Mouse (Mus musculus) hematopoietic stem cell, adult 5-6 weeks (primary cell): ENCODE results near the gene Dnah2. TPM values are rescaled to one million over a fixed set of nuclear protein-coding genes. Genes with fewer than 3 reads are reported as not detected.
A peak's percentile ranks its signal among the peaks of the same experiment; 100 is the strongest.

ENCODE experiments used
- ATAC-seq, 2 experiments: fragments of 125-278 bp in 1 of 2; replicated peaks in 1 of 2; 2 replicates each; pipeline ENCODE4 v1.8.0; 2016 to 2017; ENCODE audit warnings: inconsistent platforms in 2 of 2, mild to moderate bottlenecking in 2 of 2, moderate number of reproducible peaks in 2 of 2, low read depth in 1 of 2, moderate TSS enrichment in 1 of 2; ENCODE audit not compliant: low FRiP score in 2 of 2, poor library complexity in 2 of 2, severe bottlenecking in 2 of 2, insufficient read depth in 1 of 2, low TSS enrichment in 1 of 2
- total RNA-seq: library from RNA; stranded (forward); fragments of 172-1452, 232-1000 nt; gene quantifications from 2 replicates; pipeline ENCODE4 v1.2.3, GENCODE M21; 2017

The Dnah2 gene
- total RNA-seq, 1 experiment from 2014 or later, result not detected

GRCm38 (mm10) chr11:69578301-69578700 is 29.4 kb upstream of the Dnah2 start:
- ATAC-seq, result no peak

GRCm38 (mm10) chr11:69576307-69576706 is 27.4 kb upstream of the Dnah2 start:
- ATAC-seq, result no peak

GRCm38 (mm10) chr11:69575220-69575619 is 26.3 kb upstream of the Dnah2 start:
- 0 out of 4 replicates have a peak, but pooled peaks of 1 of the 2 experiments have one; percentile 22 for ATAC-seq

- ATAC-seq, result no peak
These were observed 16.2 kb upstream of the Dnah2 start for GRCm38 (mm10) chr11:69565131-69565530.

- ATAC-seq, result no peak
These were observed 15.5 kb upstream of the Dnah2 start for GRCm38 (mm10) chr11:69564391-69564790.

DNA sequence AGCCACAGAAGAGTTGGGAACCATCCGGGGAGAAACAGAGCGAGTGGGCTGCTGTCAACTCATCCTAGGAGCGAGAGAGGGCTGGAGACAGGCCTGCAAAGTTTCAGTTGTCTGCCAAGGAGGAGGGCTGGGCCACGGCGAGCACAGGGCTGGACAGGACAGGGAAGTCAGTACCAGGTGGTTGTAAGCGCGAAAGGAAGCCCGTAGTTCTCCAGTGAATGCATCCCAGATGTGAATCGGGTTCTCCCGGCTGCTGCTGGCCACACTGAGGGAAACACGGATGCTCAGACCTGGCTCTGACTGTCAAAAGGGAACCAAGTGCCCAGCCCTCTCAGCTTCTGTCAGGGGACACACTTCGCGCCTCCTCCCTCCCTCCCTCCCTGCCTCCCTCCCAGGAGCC is 14.5 kb upstream of the Dnah2 start:
- ATAC-seq, result no peak

DNA sequence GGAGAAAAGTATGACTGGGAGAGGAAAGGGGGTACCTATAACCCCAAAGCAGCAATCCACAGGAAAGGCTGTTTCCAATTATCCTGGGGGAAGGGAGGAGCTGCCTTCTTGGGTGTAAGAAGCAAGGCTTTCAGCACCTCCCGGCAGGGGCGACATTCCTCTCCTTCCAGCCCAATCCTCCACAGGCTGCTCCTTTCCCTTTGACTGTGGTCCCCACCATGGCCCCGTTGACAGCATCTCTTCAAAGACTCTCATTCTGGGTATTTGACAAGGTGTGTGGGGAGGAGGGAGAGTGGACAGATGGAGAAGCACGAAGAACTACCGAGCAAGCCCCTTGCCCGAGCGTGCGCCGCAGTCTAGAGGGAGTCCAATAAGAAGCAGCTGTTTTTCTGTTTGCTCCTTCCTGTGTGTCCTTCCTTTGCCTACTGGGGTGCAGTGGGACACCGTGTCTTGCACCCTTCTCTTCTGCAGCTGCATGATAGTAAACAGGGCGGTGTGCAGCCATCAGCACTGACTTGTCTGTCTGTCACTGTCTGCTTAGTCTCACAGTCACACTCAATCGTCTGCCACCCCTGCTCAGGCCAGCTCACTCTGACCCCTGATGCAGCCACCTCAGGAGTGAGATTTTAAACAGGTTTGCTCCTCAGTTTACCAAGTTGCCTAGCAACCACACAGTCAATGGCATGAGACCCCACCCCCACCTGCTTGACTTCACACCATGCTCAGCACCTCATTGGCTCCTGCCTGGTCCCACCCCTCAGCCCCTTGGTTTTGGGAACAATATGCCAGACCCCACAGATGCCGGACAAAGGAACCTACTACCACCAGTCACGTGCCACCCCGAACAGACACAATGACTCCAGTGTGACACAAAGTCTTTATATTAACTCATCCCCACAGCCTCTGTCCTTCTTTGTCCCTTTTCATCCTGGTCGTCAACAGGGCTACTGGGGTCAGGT is 12.3 kb upstream of the Dnah2 start:
- no peak for ATAC-seq

DNA sequence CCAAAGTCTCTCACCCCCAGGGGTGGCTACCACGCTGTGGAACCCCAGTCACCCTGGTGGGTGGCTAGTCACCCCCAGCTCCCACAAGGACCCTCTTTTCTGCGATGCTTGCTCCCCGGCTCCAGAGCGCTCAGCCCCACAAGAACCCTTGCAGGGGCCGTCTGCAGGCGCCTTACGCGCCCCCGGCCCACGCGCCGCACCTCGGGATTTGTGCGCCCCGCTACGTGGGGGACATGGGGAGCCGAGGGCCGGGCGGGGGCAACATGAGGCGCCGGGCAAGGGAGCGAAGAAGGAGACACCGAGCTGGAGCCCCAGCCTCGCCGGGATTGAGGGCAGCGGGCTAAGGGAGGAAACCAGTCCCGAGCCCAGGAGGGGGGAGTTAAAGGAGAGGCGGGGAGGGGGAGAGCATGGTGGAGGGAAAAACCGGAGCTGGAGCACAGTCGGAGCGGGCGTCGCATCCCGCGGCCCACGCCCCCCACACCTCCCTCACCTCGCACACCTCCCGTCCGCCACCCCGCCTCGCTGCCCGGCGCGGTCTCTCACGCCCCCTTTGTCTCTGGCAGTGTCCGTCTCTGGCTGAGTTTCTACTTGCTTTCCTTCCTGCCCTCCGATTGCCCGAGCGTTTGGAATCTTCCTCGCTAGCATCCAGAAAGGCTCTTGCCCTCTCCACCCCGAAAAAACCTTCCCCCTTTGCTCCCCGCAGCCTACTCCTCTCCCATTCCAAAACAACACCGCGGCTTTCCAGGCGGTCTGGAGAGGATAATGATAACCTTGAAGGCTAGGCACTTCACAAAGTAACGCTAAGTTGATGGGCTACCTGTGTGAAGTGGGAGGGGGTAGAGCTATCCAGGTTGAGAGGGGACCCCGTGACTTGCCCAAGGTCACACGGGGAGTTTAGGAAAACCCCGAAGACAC is 11.2 kb upstream of the Dnah2 start, which contains the start of gene Efnb3:
Efnb3 (minus strand) TSS at position 355 of the 915 bp plus-strand sequence.
- ATAC-seq, result no peak

- no peak for ATAC-seq
These were observed 10.3 kb upstream of the Dnah2 start for GRCm38 (mm10) chr11:69559183-69559582.

GRCm38 (mm10) chr11:69558756-69559155 is 9.8 kb upstream of the Dnah2 start:
- ATAC-seq, result no peak

GRCm38 (mm10) chr11:69557381-69557958 is 8.6 kb upstream of the Dnah2 start:
- no peak for ATAC-seq

- no peak for ATAC-seq
These were observed 5.7 kb upstream of the Dnah2 start for GRCm38 (mm10) chr11:69554539-69555140.

- no peak for ATAC-seq
These were observed 4.4 kb upstream of the Dnah2 start for GRCm38 (mm10) chr11:69553341-69553721.

DNA sequence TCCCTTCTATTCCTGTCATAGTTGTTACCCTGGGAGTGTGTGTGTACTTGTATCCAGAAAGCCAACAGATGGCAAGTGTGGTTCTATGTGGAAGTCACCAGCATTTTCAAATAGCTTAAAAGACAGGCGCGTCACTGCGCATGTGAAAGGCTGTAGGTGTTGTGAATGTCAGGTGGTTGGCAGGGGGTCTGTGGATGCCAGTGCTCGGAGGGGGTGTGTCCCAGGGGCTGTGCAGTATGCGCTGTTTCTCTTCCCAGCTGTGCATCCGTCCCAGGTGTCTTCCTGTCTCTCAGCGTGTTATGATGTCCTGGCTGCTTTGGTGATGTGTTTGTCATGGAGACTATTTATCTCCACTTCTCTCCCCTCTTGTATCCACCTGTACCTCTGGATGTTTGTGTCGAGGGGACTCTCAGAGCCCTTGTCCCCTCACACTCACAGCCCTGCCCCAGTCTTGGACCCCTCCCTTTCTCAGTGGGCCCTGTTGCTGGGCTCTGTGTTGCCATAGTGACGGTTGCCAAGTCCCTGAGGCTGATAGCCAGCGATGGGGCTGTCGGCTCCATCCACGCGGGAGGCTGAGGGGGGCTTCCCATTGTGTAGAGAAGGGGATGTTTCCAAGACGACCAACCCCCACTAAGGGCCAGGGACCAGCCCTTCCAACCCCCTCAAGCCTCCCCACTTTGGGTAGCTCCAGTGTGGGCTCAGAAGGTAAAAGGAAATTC is 3.9 kb upstream of the Dnah2 start:
- ATAC-seq, result no peak

DNA sequence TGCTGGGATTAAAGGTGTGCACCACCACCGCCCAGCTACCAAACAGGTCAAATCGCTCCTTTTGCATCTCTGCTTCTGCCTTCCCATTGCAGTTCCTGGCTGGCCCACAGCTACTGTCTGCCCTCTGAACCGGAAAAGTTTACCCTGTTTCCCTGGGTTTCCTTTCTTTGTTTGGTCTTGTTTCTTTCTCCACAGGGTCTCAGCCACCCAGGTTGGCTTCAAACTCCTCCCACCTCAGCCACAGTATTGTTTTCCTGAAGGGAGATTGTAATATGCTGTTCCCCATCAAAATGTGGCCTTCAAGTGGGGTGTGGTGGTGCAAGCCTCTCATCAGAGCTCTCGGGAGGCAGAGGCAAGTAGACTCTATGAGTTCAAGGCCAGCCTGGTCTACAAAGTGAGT is 2.4 kb upstream of the Dnah2 start:
- no peak for ATAC-seq

DNA sequence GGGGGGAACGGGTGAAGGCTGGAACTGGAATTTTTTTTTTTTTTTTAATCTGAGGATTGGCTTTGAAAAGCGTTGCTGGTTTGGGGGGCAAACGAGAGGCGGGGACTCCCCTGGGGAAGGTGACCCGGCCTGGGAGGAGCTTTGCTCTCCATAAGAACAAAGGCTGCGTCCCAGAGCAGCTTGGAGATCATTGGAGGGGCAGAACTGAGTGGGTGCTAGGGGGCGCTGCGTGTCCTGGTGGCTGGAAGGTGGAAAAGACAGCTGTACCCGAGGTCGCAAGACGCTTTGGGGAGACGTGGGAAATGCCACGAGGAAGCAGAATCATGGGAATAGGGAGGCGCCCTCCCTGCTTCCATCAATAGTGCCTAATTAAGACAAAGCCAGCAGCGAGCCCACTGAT is 1.8 kb downstream of the Dnah2 start:
- ATAC-seq, result no peak
